Mouse (Mus musculus): ENCODE results near the gene Lmbrd1. TPM values are rescaled to one million over a fixed set of nuclear protein-coding genes. Genes with fewer than 3 reads are reported as not detected.

Lmbrd1 gene
- total and polyA plus RNA-seq, 2 experiments from 2014 or later = 32.7 to 45.5 TPM

DNA sequence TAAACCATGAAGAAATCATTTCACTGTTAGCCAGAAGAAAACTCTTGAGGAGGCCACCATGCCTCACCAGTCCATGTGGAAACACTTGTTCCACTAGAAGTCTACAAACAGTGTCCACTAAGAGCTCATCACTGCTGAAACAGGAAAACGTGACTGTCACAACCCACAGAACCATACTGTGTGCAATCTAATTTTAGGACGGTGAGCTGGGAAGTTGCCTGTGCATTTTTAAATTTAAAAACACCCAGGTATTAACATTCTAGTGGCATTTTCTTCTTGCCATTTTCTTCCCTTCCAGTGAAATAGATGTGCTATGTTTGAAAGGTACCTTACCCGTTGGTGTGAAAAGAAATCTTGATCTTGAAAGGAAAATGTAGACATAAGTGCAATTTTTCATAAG is 5.2 kb upstream of the Lmbrd1 start:
- no peak overlapping the region for H3K9ac ChIP-seq
- no peak overlapping the region for H3K4me2 ChIP-seq (ENCODE audit: low read depth)
- DNase-seq (no peak), ATAC-seq (no peak)
- no peak overlapping the region for H3K4me3 ChIP-seq (ENCODE audit: low read depth, low read length)
- no peak for TF ChIP-seq CTCF (IDR thresholded peaks at IDR 0.05; ENCODE audit: low read depth)
- no peaks in the 10 kb centered on the region for H3K36me3 ChIP-seq (ENCODE audit: insufficient read depth)
- no peaks in the 10 kb centered on the region for H3K4me1 ChIP-seq (ENCODE audit: insufficient read depth)
- H3K9me3 ChIP-seq (ENCODE audit: low read length) = no peaks in the 10 kb centered on the region
- 69% methylated on average over 3 of the region's 3 CpGs for WGBS
- H3K27me3 ChIP-seq (ENCODE audit: insufficient read depth, low read length) = no peaks in the 10 kb centered on the region
- H3K27ac ChIP-seq (ENCODE audit: low read depth, low read length) = no peak overlapping the region

DNA sequence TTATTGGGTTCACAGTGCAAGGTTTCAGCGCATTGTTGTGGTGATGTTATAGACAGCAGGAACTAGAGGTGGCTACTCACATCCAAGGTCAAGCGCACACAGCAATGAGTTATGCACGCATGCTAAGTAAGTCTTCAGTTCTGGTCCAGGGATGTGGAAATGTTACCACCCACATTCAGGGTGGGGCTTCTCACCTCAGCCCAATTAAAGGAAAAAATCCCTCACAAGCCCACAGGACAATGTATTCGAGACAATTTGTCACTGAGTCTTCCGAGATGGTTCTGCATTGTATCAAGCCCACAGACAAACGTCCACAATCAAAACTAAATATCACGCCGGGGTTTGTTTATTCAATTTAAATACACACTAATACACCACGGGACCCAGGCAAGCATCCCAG is 724 bp upstream of the Lmbrd1 start:
- DNase-seq (no peak), ATAC-seq (no peak; the same call in 1 of the 2 replicates)
- Histone ChIP-seq H3K4me1 (ENCODE audit: insufficient read depth) (peaks cover 6% of the 10 kb centered on the region), H3K36me3 (ENCODE audit: insufficient read depth) (no peaks in the 10 kb centered on the region), H3K4me2 (ENCODE audit: low read depth) (peak overlapping the region; percentile 55), H3K9me3 (ENCODE audit: low read length) (no peaks in the 10 kb centered on the region), H3K27ac (ENCODE audit: low read depth, low read length) (peak overlapping the region; percentile 89), H3K4me3 (ENCODE audit: low read depth, low read length) (peak overlapping the region; percentile 94), H3K9ac (peak overlapping the region; percentile 97), H3K27me3 (ENCODE audit: insufficient read depth, low read length) (no peaks in the 10 kb centered on the region)
- TF ChIP-seq CTCF (IDR thresholded peaks at IDR 0.05; ENCODE audit: low read depth) = no peak
- WGBS = 75% methylated on average over 9 of the region's 9 CpGs

DNA sequence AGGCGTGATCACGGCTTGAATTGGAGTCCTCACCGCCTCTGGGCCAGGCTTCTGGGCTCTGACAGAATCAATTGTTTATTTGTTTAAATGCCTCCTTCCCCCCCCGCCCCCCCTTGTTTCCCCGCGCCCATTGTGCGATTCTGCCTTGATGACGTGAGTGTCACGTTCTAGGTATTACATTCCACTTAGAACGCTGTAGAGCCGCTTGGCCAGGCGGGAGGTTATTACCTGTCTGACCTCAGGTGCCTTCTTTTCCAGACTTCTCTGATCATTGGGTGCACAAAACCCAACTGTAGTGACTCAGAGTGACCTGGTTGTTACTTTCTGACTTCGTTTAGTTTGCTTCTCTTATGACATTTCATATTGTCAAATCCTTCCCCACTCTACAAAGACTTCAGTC is 641 bp downstream of the Lmbrd1 start:
- ATAC-seq = no peak; the same call in 1 of the 2 replicates
- H3K4me2 ChIP-seq (ENCODE audit: low read depth) = peak overlapping the region; percentile 55
- 2% methylated on average over 13 of the region's 13 CpGs for WGBS
- H3K4me1 ChIP-seq (ENCODE audit: insufficient read depth) = peaks cover 6% of the 10 kb centered on the region
- peak overlapping the region; percentile 94 for H3K4me3 ChIP-seq (ENCODE audit: low read depth, low read length)
- no peaks in the 10 kb centered on the region for H3K36me3 ChIP-seq (ENCODE audit: insufficient read depth)
- H3K9me3 ChIP-seq (ENCODE audit: low read length) = no peaks in the 10 kb centered on the region
- no peaks in the 10 kb centered on the region for H3K27me3 ChIP-seq (ENCODE audit: insufficient read depth, low read length)
- DNase-seq = no peak
- no peak for TF ChIP-seq CTCF (IDR thresholded peaks at IDR 0.05; ENCODE audit: low read depth)
- peak overlapping the region; percentile 89 for H3K27ac ChIP-seq (ENCODE audit: low read depth, low read length)
- peak overlapping the region; percentile 97 for H3K9ac ChIP-seq

GRCm38 (mm10) chr1:24680991-24681390 is 2.6 kb downstream of the Lmbrd1 start:
- no peaks in the 10 kb centered on the region for H3K9me3 ChIP-seq (ENCODE audit: low read length)
- H3K27me3 ChIP-seq (ENCODE audit: insufficient read depth, low read length) = no peaks in the 10 kb centered on the region
- 98% methylated on average over 3 of the region's 3 CpGs for WGBS
- H3K36me3 ChIP-seq (ENCODE audit: insufficient read depth) = no peaks in the 10 kb centered on the region; the same call in 1 of the 2 replicates
- no peak overlapping the region for H3K4me2 ChIP-seq (ENCODE audit: low read depth)
- TF ChIP-seq CTCF (IDR thresholded peaks at IDR 0.05; ENCODE audit: low read depth) = no peak
- no peak for ATAC-seq
- no peak overlapping the region for H3K9ac ChIP-seq
- peaks cover 6% of the 10 kb centered on the region for H3K4me1 ChIP-seq (ENCODE audit: insufficient read depth)
- DNase-seq = no peak
- H3K27ac ChIP-seq (ENCODE audit: low read depth, low read length) = no peak overlapping the region
- H3K4me3 ChIP-seq (ENCODE audit: low read depth, low read length) = no peak overlapping the region

DNA sequence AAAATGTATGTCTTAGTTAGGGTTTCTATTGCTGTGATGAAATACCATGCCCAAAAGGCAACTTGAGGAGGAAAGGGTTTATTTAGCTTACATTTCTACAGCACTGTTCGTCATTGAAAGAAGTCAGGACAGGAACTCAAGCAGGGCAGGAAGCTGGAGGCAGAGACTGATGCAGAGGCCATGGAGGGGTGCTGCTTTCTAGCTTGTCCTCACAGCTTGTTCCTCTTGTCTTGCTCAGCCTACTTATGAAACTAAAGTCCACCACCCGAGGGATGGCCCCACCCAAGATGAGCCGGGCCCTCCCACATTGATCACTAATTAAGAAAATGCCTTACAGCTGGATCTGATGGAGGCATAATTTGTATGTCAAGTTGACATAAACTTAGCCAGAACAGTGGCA is 3.5 kb downstream of the Lmbrd1 start:
- Histone ChIP-seq H3K4me3 (ENCODE audit: low read depth, low read length) (no peak overlapping the region), H3K9ac (no peak overlapping the region), H3K4me2 (ENCODE audit: low read depth) (no peak overlapping the region), H3K4me1 (ENCODE audit: insufficient read depth) (peaks cover 6% of the 10 kb centered on the region), H3K9me3 (ENCODE audit: low read length) (no peaks in the 10 kb centered on the region), H3K36me3 (ENCODE audit: insufficient read depth) (no peaks in the 10 kb centered on the region; the same call in 1 of the 2 replicates), H3K27me3 (ENCODE audit: insufficient read depth, low read length) (no peaks in the 10 kb centered on the region), H3K27ac (ENCODE audit: low read depth, low read length) (no peak overlapping the region)
- no peak for DNase-seq
- TF ChIP-seq CTCF (IDR thresholded peaks at IDR 0.05; ENCODE audit: low read depth) = no peak
- ATAC-seq = no peak
- 71% methylated on average over 3 of the region's 3 CpGs for WGBS

DNA sequence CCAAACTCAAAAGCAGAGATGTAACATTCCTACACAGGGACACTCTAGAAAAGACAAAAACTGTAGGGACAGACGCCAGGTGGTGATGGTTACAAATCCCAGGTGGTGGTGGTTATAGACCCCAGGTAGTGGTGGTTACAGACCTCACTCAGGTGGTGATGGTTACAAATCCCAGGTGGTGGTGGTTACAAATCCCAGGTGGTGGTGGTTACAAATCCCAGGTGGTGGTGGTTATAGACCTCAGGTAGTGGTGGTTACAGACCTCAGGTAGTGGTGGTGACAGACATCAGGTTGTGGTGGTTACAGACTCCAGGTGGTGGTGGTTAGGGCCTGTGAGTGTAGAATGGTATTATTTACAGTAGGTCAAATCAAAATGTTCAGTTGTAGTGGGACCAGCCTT is 5.5 kb downstream of the Lmbrd1 start:
- peaks cover 6% of the 10 kb centered on the region for H3K4me1 ChIP-seq (ENCODE audit: insufficient read depth)
- H3K9me3 ChIP-seq (ENCODE audit: low read length) = no peaks in the 10 kb centered on the region
- ATAC-seq (peak; percentile 73), DNase-seq (no peak)
- H3K4me3 ChIP-seq (ENCODE audit: low read depth, low read length) = no peak overlapping the region
- TF ChIP-seq CTCF (IDR thresholded peaks at IDR 0.05; ENCODE audit: low read depth) = no peak
- 88% methylated on average over 1 of the region's 1 CpGs for WGBS
- no peak overlapping the region for H3K9ac ChIP-seq
- H3K27me3 ChIP-seq (ENCODE audit: insufficient read depth, low read length) = no peaks in the 10 kb centered on the region
- no peak overlapping the region for H3K27ac ChIP-seq (ENCODE audit: low read depth, low read length)
- H3K36me3 ChIP-seq (ENCODE audit: insufficient read depth) = peaks cover 8% of the 10 kb centered on the region
- no peak overlapping the region for H3K4me2 ChIP-seq (ENCODE audit: low read depth)

- no peak for ATAC-seq
- H3K27me3 ChIP-seq (ENCODE audit: insufficient read depth, low read length) = no peaks in the 10 kb centered on the region
- no peak overlapping the region for H3K4me3 ChIP-seq (ENCODE audit: low read depth, low read length)
- no peak overlapping the region for H3K9ac ChIP-seq
- H3K36me3 ChIP-seq (ENCODE audit: insufficient read depth) = peaks cover 8% of the 10 kb centered on the region
- 96% methylated on average over 7 of the region's 7 CpGs for WGBS
- no peak for TF ChIP-seq CTCF (IDR thresholded peaks at IDR 0.05; ENCODE audit: low read depth)
- no peaks in the 10 kb centered on the region for H3K9me3 ChIP-seq (ENCODE audit: low read length)
- no peaks in the 10 kb centered on the region for H3K4me1 ChIP-seq (ENCODE audit: insufficient read depth)
- no peak overlapping the region for H3K27ac ChIP-seq (ENCODE audit: low read depth, low read length)
- H3K4me2 ChIP-seq (ENCODE audit: low read depth) = no peak overlapping the region
- DNase-seq = no peak
Observed at GRCm38 (mm10) chr1:24685606-24686005, 7.2 kb downstream of the Lmbrd1 start.

All from forebrain, postnatal 0 days (tissue).